Mouse (Mus musculus): ENCODE measurements around the gene Noxa1. TPM values are rescaled to one million over a fixed set of nuclear protein-coding genes. Genes with fewer than 3 reads are reported as not detected.

Noxa1 gene
- not detected in 2 replicates for polyA plus RNA-seq (2014; fragmentation: Nextera tagmentation; extraction: Ambion mirVana)

GRCm38 (mm10) chr2:25095109-25095850, at the start of gene Noxa1:
TSS of gene Noxa1 (minus strand) at chr2:25095149.
- 0 out of 2 replicates have a peak, but pooled peaks cover 2% of the 10 kb centered on the region for H3K27me3 ChIP-seq (ENCODE audit: control insufficient read depth, insufficient read depth, low read length)
- H3K9me3 ChIP-seq (ENCODE audit: control insufficient read depth, low read length): no peaks in the 10 kb centered on the region
- ATAC-seq (ENCODE audit: low FRiP score) (0 out of 2 replicates have a peak, but pooled peaks have one; percentile 34), DNase-seq (ENCODE audit: low spot score) (no peak)
- H3K4me3 ChIP-seq (ENCODE audit: low read depth, low read length): no peak within 1 kb of the TSS
- no peak within 1 kb of the TSS for H3K27ac ChIP-seq (ENCODE audit: low read depth, low read length)
- 0 out of 2 replicates have a peak within 1 kb of the TSS, but pooled peaks have one; percentile 14 for H3K4me2 ChIP-seq (replicated peaks; ENCODE audit: low read depth, low read length)
- H3K9ac ChIP-seq (ENCODE audit: low read depth, low read length): no peak within 1 kb of the TSS
- no peaks in the 10 kb centered on the region for H3K36me3 ChIP-seq (ENCODE audit: control insufficient read depth, insufficient read depth, low read length)
- peaks cover 5% of the 10 kb centered on the region; the same call in 1 of the 2 replicates for H3K4me1 ChIP-seq (replicated peaks; ENCODE audit: control insufficient read depth, insufficient read depth, low read length)
- 45% methylated on average over 28 of the region's 28 CpGs for WGBS

GRCm38 (mm10) chr2:25141921-25142320, 47.0 kb upstream of the Noxa1 start:
- Histone ChIP-seq H3K4me3 (ENCODE audit: low read depth, low read length) (no peak overlapping the region), H3K27ac (ENCODE audit: low read depth, low read length) (no peak overlapping the region), H3K9me3 (ENCODE audit: control insufficient read depth, low read length) (no peaks in the 10 kb centered on the region), H3K36me3 (ENCODE audit: control insufficient read depth, insufficient read depth, low read length) (no peaks in the 10 kb centered on the region), H3K4me1 (replicated peaks; ENCODE audit: control insufficient read depth, insufficient read depth, low read length) (no peaks in the 10 kb centered on the region), H3K4me2 (replicated peaks; ENCODE audit: low read depth, low read length) (no peak overlapping the region), H3K27me3 (ENCODE audit: control insufficient read depth, insufficient read depth, low read length) (no peaks in the 10 kb centered on the region), H3K9ac (ENCODE audit: low read depth, low read length) (no peak overlapping the region)
- 79% methylated on average over 5 of the region's 5 CpGs for WGBS
- ATAC-seq (ENCODE audit: low FRiP score) (no peak), DNase-seq (ENCODE audit: low spot score) (no peak)

GRCm38 (mm10) chr2:25141185-25141584, 46.2 kb upstream of the Noxa1 start:
- Histone ChIP-seq H3K4me3 (ENCODE audit: low read depth, low read length) (no peak overlapping the region), H3K27me3 (ENCODE audit: control insufficient read depth, insufficient read depth, low read length) (no peaks in the 10 kb centered on the region), H3K36me3 (ENCODE audit: control insufficient read depth, insufficient read depth, low read length) (no peaks in the 10 kb centered on the region), H3K4me2 (replicated peaks; ENCODE audit: low read depth, low read length) (no peak overlapping the region), H3K9me3 (ENCODE audit: control insufficient read depth, low read length) (no peaks in the 10 kb centered on the region), H3K27ac (ENCODE audit: low read depth, low read length) (no peak overlapping the region), H3K4me1 (replicated peaks; ENCODE audit: control insufficient read depth, insufficient read depth, low read length) (no peaks in the 10 kb centered on the region), H3K9ac (ENCODE audit: low read depth, low read length) (no peak overlapping the region)
- WGBS: 71% methylated on average over 4 of the region's 4 CpGs
- DNase-seq (ENCODE audit: low spot score) (no peak), ATAC-seq (ENCODE audit: low FRiP score) (no peak)

GRCm38 (mm10) chr2:25137832-25138231, 42.9 kb upstream of the Noxa1 start:
- ATAC-seq (ENCODE audit: low FRiP score): no peak
- Histone ChIP-seq H3K36me3 (ENCODE audit: control insufficient read depth, insufficient read depth, low read length) (no peaks in the 10 kb centered on the region), H3K27me3 (ENCODE audit: control insufficient read depth, insufficient read depth, low read length) (no peaks in the 10 kb centered on the region), H3K9ac (ENCODE audit: low read depth, low read length) (no peak overlapping the region), H3K4me2 (replicated peaks; ENCODE audit: low read depth, low read length) (no peak overlapping the region), H3K27ac (ENCODE audit: low read depth, low read length) (no peak overlapping the region), H3K9me3 (ENCODE audit: control insufficient read depth, low read length) (no peaks in the 10 kb centered on the region), H3K4me3 (ENCODE audit: low read depth, low read length) (no peak overlapping the region), H3K4me1 (replicated peaks; ENCODE audit: control insufficient read depth, insufficient read depth, low read length) (no peaks in the 10 kb centered on the region)
- WGBS: 82% methylated on average over 6 of the region's 6 CpGs
- DNase-seq (ENCODE audit: low spot score): no peak

- Histone ChIP-seq H3K4me3 (ENCODE audit: low read depth, low read length) (no peak overlapping the region), H3K36me3 (ENCODE audit: control insufficient read depth, insufficient read depth, low read length) (no peaks in the 10 kb centered on the region), H3K4me2 (replicated peaks; ENCODE audit: low read depth, low read length) (no peak overlapping the region), H3K9me3 (ENCODE audit: control insufficient read depth, low read length) (no peaks in the 10 kb centered on the region), H3K27ac (ENCODE audit: low read depth, low read length) (no peak overlapping the region), H3K4me1 (replicated peaks; ENCODE audit: control insufficient read depth, insufficient read depth, low read length) (peaks cover 9% of the 10 kb centered on the region), H3K9ac (ENCODE audit: low read depth, low read length) (no peak overlapping the region), H3K27me3 (ENCODE audit: control insufficient read depth, insufficient read depth, low read length) (no peaks in the 10 kb centered on the region)
- WGBS: 82% methylated on average over 9 of the region's 9 CpGs
- DNase-seq (ENCODE audit: low spot score) (no peak), ATAC-seq (ENCODE audit: low FRiP score) (no peak)
Measured at GRCm38 (mm10) chr2:25131601-25132000, 36.7 kb upstream of the Noxa1 start.

- Histone ChIP-seq H3K9me3 (ENCODE audit: control insufficient read depth, low read length) (no peaks in the 10 kb centered on the region), H3K27me3 (ENCODE audit: control insufficient read depth, insufficient read depth, low read length) (no peaks in the 10 kb centered on the region), H3K4me3 (ENCODE audit: low read depth, low read length) (no peak overlapping the region), H3K4me2 (replicated peaks; ENCODE audit: low read depth, low read length) (no peak overlapping the region), H3K4me1 (replicated peaks; ENCODE audit: control insufficient read depth, insufficient read depth, low read length) (peaks cover 12% of the 10 kb centered on the region), H3K36me3 (ENCODE audit: control insufficient read depth, insufficient read depth, low read length) (no peaks in the 10 kb centered on the region), H3K9ac (ENCODE audit: low read depth, low read length) (no peak overlapping the region), H3K27ac (ENCODE audit: low read depth, low read length) (peak overlapping the region; percentile 97)
- DNase-seq (ENCODE audit: low spot score) (no peak), ATAC-seq (ENCODE audit: low FRiP score) (no peak)
- 81% methylated on average over 11 of the region's 11 CpGs for WGBS
Measured at GRCm38 (mm10) chr2:25128072-25128471, 33.1 kb upstream of the Noxa1 start.

GRCm38 (mm10) chr2:25127206-25127605, 32.3 kb upstream of the Noxa1 start:
- WGBS: 40% methylated on average over 5 of the region's 5 CpGs
- peaks cover 12% of the 10 kb centered on the region for H3K4me1 ChIP-seq (replicated peaks; ENCODE audit: control insufficient read depth, insufficient read depth, low read length)
- no peaks in the 10 kb centered on the region for H3K9me3 ChIP-seq (ENCODE audit: control insufficient read depth, low read length)
- peak overlapping the region; percentile 97 for H3K27ac ChIP-seq (ENCODE audit: low read depth, low read length)
- H3K27me3 ChIP-seq (ENCODE audit: control insufficient read depth, insufficient read depth, low read length): no peaks in the 10 kb centered on the region
- H3K4me3 ChIP-seq (ENCODE audit: low read depth, low read length): no peak overlapping the region
- no peak overlapping the region for H3K4me2 ChIP-seq (replicated peaks; ENCODE audit: low read depth, low read length)
- ATAC-seq (ENCODE audit: low FRiP score): no peak
- no peaks in the 10 kb centered on the region for H3K36me3 ChIP-seq (ENCODE audit: control insufficient read depth, insufficient read depth, low read length)
- H3K9ac ChIP-seq (ENCODE audit: low read depth, low read length): 0 out of 2 replicates have a peak overlapping the region, but pooled peaks have one; percentile 52
- DNase-seq (ENCODE audit: low spot score): peak; percentile 70

GRCm38 (mm10) chr2:25126011-25127010, 31.4 kb upstream of the Noxa1 start:
- peak; percentile 91 for ATAC-seq (ENCODE audit: low FRiP score)
- H3K4me1 ChIP-seq (replicated peaks; ENCODE audit: control insufficient read depth, insufficient read depth, low read length): peaks cover 12% of the 10 kb centered on the region
- no peaks in the 10 kb centered on the region for H3K36me3 ChIP-seq (ENCODE audit: control insufficient read depth, insufficient read depth, low read length)
- H3K9me3 ChIP-seq (ENCODE audit: control insufficient read depth, low read length): no peaks in the 10 kb centered on the region
- DNase-seq (ENCODE audit: low spot score): peak; percentile 86
- H3K9ac ChIP-seq (ENCODE audit: low read depth, low read length): peak overlapping the region; percentile 52; the same call in 1 of the 2 replicates
- H3K27me3 ChIP-seq (ENCODE audit: control insufficient read depth, insufficient read depth, low read length): no peaks in the 10 kb centered on the region
- peak overlapping the region; percentile 97 for H3K27ac ChIP-seq (ENCODE audit: low read depth, low read length)
- 17% methylated on average over 19 of the region's 19 CpGs for WGBS
- no peak overlapping the region for H3K4me3 ChIP-seq (ENCODE audit: low read depth, low read length)
- no peak overlapping the region; the same call in 1 of the 2 replicates for H3K4me2 ChIP-seq (replicated peaks; ENCODE audit: low read depth, low read length)
